Mouse (Mus musculus): ENCODE data around the gene Arfip2.
A peak's percentile ranks its signal among the peaks of the same experiment; 100 is the strongest.

Gene Arfip2

GRCm38 (mm10) chr7:105640233-105640893 is at the start of gene Arfip2, which contains the start of gene Gm45799:
Arfip2 (minus strand) TSS chr7:105640416.
Gm45799 (plus strand) TSS chr7:105640552.
- peak; percentile 100 for DNase-seq (ENCODE audit: low spot score)

- DNase-seq (ENCODE audit: low spot score), result peak; percentile 41
Measured at GRCm38 (mm10) chr7:105685541-105686197, 45.5 kb upstream of the Arfip2 start.

DNA sequence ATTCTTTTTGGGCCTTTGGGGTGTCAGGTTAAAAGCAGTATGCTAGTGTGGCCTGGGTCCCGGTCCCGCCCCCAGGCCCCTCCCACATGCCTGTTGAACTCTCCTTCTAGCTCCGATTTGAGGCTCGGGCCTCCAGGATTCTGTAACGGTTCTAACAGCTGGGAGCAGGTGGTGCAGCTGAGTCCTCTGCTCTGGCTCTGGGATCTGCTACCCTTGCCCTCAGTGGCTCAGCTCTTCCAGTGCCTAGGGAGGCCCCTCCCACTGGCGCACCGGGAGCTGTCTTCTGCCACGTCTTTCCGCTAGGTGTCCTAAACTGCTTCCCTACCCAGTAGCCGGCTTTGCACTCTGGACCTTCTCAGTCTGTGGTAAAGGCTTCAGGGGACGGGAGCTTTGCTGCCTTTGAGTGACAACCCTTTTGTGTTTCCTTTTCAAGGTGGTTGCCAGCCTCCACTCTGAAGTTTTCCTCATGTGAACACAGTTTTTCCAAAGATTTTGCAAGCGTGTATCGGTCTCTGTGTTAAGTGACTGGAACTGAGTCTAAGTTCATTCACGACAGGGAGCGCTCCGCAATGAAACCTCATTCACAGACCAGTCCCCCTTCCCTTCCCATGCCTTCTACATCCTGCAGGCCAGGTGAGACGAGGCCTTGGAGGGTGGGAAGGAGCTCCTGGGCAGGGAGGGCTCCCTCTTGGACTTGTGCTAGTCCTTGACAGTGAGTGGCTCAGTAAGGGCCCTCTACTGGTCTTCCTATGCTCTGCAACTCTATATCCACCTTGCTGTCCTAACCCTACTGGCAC is 10.6 kb upstream of the Arfip2 start, which contains the start of gene Dnhd1:
Gene Dnhd1, plus strand, starts transcription at position 189 of the 797 bp plus-strand sequence.
- peak; percentile 90 for DNase-seq (ENCODE audit: low spot score)

- DNase-seq (ENCODE audit: low spot score), result no peak
Measured at GRCm38 (mm10) chr7:105641936-105642335, 1.7 kb upstream of the Arfip2 start.

DNA sequence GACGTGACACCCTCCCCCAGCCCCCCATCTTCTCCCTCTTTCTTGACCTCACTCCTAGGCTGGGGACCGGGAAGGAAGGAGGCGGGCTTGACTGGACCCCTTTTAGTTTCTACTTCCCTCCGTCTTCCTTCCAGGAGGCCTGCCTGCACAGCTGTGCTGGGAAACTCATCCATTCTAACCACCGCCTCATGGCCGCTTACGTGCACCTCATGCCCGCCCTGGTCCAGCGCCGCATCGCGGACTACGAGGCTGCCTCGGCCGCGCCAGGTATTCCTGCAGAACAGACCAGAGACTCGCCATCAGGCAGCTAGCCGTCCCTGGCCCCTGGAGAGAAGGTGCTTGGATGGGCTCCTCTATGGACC is 659 bp upstream of the Arfip2 start:
- no peak for DNase-seq (ENCODE audit: low spot score)

GRCm38 (mm10) chr7:105639756-105640155 is 460 bp downstream of the Arfip2 start, which contains the start of gene Timm10b:
Timm10b (plus strand) TSS chr7:105640056.
- no peak for DNase-seq (ENCODE audit: low spot score)

GRCm38 (mm10) chr7:105639304-105639703 is 912 bp downstream of the Arfip2 start:
- DNase-seq (ENCODE audit: low spot score), result no peak

DNA sequence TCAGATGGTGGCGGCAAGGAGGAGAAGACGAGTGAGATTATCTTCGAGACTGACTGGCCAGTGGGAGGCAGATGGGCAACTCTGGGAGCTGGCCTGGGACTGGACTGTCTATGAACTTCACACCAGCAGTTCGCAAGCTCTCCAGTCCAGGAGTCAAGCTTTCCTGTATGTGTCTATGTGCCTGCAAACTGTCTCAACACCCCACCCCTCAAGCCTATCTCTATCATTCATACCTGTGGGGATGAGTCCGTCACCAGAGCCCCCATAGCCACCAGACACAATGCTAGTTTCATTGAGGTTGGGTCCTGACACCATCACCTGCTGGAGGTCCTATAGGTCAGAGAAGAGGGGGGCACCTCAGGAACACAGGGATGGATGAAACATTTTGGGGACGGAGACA is 1.4 kb downstream of the Arfip2 start:
- no peak for DNase-seq (ENCODE audit: low spot score)

GRCm38 (mm10) chr7:105635726-105636125 is 4.5 kb downstream of the Arfip2 start:
- DNase-seq (ENCODE audit: low spot score), result no peak

- DNase-seq (ENCODE audit: low spot score), result no peak
Measured at GRCm38 (mm10) chr7:105634272-105634920, 5.8 kb downstream of the Arfip2 start.

GRCm38 (mm10) chr7:105633801-105634135 is 6.4 kb downstream of the Arfip2 start:
- DNase-seq (ENCODE audit: low spot score), result no peak

DNA sequence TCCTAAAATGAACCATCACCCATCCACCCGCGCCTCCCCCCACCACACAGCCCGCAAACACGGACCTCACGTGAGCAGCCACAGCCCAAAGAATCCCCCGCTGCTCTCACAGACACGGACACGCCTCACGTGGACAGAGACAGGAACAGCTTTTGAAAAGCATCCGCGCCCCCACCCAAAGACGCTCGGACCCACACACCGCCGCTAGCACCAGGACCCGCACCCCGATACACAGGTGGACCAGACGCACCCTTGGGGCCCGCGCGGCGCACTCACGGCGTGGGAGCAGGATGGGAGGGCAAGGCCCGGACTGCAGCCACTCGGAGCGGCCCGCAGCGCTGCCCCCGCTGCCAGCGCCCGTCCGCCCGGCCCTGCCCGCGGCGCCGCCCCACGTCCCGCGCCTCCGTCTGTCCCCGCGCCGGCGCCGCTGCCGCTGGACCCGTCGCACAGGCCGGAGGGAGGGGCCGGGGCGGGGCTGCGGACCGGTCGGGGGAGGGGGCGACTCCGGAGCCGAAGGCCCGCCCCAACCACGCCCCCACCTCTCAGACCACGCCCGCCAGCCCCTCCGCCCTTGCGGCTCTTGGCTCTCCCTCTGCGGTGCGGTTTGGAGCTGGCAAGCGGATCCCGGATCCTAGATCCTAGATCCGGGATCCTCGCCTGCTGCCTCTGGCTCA is 7.0 kb downstream of the Arfip2 start, which contains the start of gene Trim3:
Gene Trim3, minus strand, starts transcription at position 445 of the 674 bp plus-strand sequence.
- peak; percentile 83 for DNase-seq (ENCODE audit: low spot score)

DNA sequence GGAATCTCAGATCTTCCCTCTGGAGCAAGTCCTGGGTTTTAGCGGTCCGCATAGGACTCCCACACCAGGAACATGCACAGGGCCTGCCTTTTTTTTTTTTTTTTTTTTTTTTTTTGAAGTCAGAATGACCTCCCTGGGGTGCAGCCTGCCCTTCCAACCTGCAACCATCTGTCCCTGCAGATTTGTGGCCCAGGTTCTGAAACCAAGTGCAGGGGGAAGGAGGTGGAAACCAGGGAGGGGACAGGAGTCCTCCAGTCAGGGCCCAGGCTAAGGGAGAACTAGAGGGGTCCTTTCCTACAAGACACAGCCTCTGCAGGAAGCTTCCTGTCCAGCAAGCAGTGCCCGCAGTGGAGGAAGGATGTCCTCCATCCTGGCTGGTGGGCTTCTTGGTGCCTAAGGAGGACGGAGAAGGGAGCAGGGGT is 7.7 kb downstream of the Arfip2 start:
- peak; percentile 38 for DNase-seq (ENCODE audit: low spot score)

DNA sequence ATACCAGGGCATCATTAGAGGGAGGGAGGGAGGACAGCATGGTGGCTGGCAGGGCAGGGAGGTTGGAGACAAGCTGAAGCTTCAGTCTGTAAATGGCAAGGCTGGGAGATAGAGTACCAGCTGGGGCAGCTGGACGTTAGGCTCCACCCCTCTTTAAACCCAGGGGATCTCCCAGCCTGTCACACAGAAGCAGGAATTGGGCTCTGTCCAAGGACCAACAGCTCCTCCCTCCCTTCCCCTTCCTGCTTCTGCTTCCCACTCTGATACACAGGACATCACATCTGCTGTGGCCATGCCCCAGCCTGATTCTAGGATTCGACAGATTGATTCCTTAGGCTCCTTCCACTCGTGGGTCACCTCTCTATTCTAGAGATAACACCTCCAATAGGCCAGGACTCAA is 11.6 kb downstream of the Arfip2 start:
- no peak for DNase-seq (ENCODE audit: low spot score)

GRCm38 (mm10) chr7:105625397-105625796 is 14.8 kb downstream of the Arfip2 start:
- DNase-seq (ENCODE audit: low spot score), result no peak

DNA sequence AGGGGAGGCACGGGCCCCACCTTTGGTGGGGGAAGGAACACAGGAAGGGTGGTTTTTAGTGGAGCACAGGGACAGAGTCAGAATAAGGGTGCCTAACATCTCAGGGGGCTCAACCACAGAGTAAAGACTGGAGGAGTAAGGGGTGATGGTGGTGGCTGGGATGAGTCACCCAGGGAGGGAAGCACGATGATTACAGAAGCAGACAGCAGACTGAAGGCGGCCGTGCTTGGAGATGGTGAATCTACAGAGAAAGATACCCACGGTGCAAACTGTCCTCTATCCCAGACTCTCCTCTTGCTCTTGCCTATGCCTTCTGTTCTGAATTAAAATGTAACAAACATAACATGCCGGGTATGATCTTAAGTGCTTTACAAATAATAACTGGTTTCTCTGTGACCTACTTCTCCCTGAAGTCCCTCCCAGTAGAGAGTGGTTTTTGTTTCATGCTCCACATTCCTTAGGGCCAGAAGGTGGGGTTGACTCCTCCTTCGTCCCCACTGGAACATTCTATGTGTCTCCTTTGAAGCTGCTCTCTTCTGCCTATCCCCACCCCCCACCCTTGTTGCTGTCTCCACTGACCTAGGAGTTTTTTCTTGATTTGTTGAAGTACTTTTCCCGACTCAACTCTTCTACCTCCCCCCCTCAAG is 18.4 kb downstream of the Arfip2 start:
- DNase-seq (ENCODE audit: low spot score), result no peak

GRCm38 (mm10) chr7:105621053-105621452 is 19.2 kb downstream of the Arfip2 start:
- DNase-seq (ENCODE audit: low spot score), result no peak

- DNase-seq (ENCODE audit: low spot score), result no peak
Measured at GRCm38 (mm10) chr7:105619701-105620100, 20.5 kb downstream of the Arfip2 start.

DNA sequence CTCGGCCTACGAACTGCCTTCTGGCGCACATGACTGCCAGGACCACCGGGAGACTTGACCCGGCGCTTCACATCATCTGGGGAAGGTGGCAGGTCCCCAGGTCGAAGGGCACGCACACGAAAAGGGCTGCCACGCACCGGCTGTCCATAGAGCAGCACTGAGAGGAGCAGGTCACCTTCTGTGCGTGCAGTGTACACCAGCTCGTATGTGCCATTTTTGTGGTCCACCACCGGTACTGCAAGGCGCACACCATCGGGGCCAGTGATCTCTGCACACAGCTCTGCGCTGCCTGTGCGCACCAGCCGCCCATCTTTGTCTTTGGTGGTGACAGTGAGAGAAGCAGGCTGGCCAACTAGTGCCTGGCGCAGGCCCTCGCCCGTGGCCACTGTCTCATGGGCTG is 22.4 kb downstream of the Arfip2 start:
- DNase-seq (ENCODE audit: low spot score), result no peak

GRCm38 (mm10) chr7:105616561-105616960 is 23.7 kb downstream of the Arfip2 start:
- DNase-seq (ENCODE audit: low spot score), result peak; percentile 8

- DNase-seq (ENCODE audit: low spot score), result no peak
Measured at GRCm38 (mm10) chr7:105615720-105616119, 24.5 kb downstream of the Arfip2 start.

Measured in embryo, embryonic 10 days (tissue).